Mouse (Mus musculus) frontal cortex, postnatal 25 days (tissue): ENCODE data around the gene Sec31a.
A peak's percentile ranks its signal among the peaks of the same experiment; 100 is the strongest.

Experiments
- DNase-seq, 2 experiments: peaks; one replicate each; pipeline ENCODE4 v3.0.0; 2022; ENCODE audit warnings: low spot score in 2 of 2

The Sec31a gene

GRCm38 (mm10) chr5:100349287-100350215 is 66.5 kb downstream of the Sec31a start:
- no peak for DNase-seq

DNA sequence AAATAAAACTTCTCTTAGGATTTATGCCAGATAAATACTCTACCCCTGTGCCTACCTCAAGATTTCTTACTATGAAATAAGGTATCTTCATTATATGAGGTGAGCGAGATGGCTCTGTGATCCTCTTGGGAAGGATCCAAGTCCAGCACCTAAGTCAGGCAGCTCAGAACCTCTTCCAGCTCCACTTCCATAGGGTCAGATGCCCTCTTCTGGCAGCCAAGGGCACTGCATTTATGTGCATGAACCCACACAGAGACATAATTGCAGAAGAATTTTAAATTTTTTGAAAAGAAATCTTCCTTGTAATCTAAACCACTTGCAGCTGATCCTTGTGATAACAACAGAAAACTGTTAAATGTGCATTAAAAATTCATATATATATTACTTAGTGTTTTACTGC is 70.9 kb downstream of the Sec31a start:
- DNase-seq = no peak

DNA sequence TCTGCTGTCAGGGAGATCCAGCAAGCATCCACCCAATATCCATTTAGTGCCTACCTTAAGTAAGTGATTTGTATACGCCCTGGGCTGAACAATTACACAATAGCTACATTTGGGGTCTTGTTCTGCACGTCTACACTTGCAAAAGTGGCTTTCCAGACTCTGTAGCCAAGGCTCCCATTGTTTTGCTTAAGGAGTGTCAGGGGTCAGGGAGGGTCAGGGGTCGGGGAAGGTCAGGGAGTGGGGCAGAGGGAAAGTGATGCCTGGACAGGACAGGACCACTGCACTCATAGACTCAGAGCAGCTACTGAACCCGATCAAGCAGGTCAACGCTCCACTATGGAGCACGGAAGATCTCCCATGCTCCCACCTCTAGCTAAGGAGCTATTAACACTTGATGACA is 72.9 kb downstream of the Sec31a start:
- no peak for DNase-seq

GRCm38 (mm10) chr5:100342422-100342821 is 73.6 kb downstream of the Sec31a start:
- DNase-seq = no peak

- no peak for DNase-seq
Observed at GRCm38 (mm10) chr5:100341042-100341441, 75.0 kb downstream of the Sec31a start.

DNA sequence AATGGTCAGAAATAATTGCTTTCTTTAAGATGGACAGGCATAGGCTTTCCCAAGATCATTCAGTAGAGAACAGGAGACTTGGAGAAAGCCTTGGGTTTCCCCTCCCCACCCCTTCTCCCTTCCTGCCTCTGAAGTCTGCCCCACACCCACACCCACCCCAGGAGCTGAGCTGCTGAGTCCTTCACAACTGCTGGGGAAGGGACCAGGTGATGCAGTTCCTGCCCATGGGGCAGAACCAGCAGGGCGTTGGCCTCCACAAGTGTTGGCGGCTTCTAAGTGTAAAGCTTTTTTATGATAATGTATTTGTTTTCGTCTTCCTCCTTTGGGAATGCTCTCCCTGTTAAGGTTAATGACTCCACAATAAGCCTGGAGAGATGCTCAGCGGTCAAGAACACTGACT is 78.2 kb downstream of the Sec31a start:
- no peak for DNase-seq

- no peak for DNase-seq
Observed at GRCm38 (mm10) chr5:100336876-100337275, 79.2 kb downstream of the Sec31a start.

GRCm38 (mm10) chr5:100335581-100336080 is 80.4 kb downstream of the Sec31a start:
- no peak for DNase-seq

DNA sequence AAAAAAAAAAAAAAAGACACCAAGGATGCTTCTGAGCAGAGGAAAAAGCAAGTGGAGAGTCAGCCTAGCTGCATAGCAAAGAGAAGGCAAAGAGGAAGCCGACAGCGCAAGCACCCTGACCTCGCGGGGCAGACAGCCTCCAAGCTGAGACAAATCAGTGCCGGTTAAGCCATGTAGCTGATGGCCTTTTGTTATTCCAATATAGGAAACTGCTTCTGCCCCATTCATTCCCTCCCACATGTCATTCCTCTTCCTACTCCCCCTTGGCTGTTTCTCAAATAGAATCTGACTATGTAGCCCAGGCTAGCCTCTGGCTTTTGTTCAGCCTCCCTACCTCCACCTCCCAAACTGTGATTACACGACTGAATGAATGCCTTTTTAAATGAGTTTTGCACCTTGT is 81.3 kb downstream of the Sec31a start:
- DNase-seq = no peak

GRCm38 (mm10) chr5:100333607-100334380 is 82.2 kb downstream of the Sec31a start:
- no peak for DNase-seq

- no peak for DNase-seq
Observed at GRCm38 (mm10) chr5:100332300-100333004, 83.6 kb downstream of the Sec31a start.

DNA sequence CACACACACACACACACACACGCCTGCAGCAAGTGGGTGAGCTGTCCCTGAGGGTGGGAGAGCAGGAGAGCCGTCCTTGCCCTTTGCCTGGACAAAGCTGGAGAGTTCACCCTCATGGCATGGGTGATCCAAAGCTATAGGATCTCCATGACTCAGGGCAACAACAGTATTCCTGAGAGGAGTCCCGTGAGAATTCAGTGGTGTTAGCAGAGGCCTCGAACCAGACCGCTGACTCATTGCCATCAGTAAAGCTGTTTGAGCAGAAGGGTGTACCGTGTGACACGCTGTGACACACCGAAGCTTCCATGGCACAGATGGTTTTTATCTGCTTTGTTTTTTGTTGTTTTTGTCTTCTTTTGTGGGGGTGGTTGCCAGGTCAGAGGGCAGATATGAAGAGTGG is 84.4 kb downstream of the Sec31a start:
- DNase-seq = no peak

DNA sequence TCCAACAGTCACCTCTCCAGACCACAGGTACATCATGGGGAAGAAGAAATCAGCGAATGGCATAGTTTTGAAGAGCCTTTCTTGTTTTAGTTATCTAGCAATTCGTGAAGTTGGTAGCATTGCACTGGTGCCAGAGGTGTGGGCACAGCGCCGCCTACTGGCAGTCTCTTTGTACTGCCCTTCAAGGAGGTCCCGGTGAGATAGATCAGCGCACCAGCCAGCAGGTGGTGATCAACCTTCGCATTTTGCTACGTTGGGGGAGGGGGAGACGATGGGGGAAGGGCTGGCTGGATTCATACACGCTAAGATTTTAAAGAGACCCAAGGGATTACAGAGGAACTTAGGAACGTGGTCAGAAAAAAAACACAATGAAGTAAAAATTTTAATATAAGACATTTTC is 94.0 kb downstream of the Sec31a start:
- peak; percentile 71 to 85 for DNase-seq

GRCm38 (mm10) chr5:100317842-100318241 is 98.2 kb downstream of the Sec31a start:
- no peak for DNase-seq

DNA sequence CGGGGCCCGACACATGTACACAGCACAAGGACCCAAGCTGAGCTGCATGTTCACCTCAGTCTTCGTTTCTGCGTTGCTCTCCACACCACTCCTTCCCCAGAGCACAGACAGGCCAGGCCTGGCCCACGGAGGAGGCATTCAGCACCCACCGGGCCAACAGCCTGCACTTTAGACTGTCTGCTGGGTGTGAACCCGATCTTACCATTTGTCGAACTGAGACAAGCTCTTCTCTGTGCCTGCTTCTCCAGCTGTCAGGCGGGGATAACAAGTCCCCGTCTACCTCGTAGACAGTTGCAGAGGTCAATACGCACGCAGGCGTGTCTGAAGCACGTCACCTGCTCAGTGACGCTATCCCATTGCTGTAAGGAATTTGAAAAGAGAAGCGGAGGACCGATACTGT is 99.0 kb downstream of the Sec31a start:
- DNase-seq = no peak

DNA sequence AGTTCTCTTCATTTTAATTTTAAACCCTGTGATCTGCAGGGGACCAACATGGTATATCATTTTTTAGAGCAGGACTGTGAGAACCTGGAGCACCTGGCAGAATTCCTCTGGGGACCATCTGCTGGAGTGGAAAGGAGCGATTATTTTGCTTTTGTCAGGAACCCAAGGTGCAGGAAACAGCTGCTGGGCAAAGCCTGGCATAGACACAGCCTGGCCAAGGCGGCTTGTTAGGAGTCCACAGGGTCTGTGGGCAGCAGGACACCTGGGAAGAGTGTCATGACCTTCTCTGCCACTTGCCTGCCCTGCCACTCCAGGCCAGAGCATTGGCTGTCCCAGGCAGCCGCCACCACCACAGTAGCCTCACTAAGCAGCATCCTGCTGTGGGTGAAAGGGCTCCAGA is 100.4 kb downstream of the Sec31a start:
- DNase-seq = no peak

- DNase-seq = no peak
Observed at GRCm38 (mm10) chr5:100312391-100312790, 103.6 kb downstream of the Sec31a start.
